Mouse (Mus musculus): ENCODE measurements at regions not wholly inside any gene's neighbourhood (a gene's known extent, or its start where the extent isn't known, plus 50 kb on each side); places are given as distances from the start of the nearest gene placed in this dataset.

DNA sequence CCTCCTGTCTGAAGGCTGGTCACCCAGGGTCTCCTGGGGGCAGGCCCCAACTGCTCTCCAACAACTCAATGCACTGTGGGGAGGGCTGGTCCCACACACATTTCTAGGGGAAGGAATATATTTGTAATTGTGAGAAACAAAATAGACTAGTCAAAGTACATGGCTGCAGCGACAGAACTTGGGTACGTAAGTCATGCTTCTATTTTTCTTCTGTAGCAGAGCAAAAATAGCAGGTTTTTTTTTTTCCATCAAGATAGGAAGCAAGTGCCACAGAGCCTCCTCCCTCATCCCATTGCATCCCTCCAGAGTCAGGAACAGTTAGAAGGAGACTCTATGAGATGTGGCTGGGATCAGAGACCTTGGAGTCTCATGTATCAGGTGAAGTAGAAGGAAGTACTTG, 124.9 kb upstream of the Tnr start:
- in situ Hi-C loops (cut with MboI; ENCODE audit: low sequenced_read_pairs in 2 of 2, unreplicated experiment in 2 of 2), result loop anchor here (10.0 to 25.0 kb wide), 2 partner anchors 664 to 666 kb away; no protein-coding TSS in a partner anchor
- DNase-seq (ENCODE audit: low read depth, low spot score), result no peak
- H3K36me3 ChIP-seq (ENCODE audit: control insufficient read depth, insufficient read depth, low read length, poor library complexity, severe bottlenecking), result no peaks in the 10 kb centered on the region
- H3K4me1 ChIP-seq (ENCODE audit: control insufficient read depth in 2 of 2, insufficient read depth in 2 of 2, low read length in 2 of 2, poor library complexity in 1 of 2), result no peaks in the 10 kb centered on the region
- no peak overlapping the region for H3K9ac ChIP-seq (ENCODE audit: insufficient read depth, low read depth, low read length, poor library complexity, severe bottlenecking)
- H3K9me3 ChIP-seq (ENCODE audit: control insufficient read depth, insufficient read depth, low read depth, low read length), result no peaks in the 10 kb centered on the region
- no peak overlapping the region for H3K4me3 ChIP-seq (ENCODE audit: insufficient read depth in 1 of 2, low read depth in 1 of 2, low read length in 2 of 2, poor library complexity in 1 of 2, severe bottlenecking in 1 of 2)
- TF ChIP-seq ZC3H11A (IDR thresholded peaks at IDR 0.05; ENCODE audit: borderline replicate concordance, low read depth, low read length) (no peak), HCFC1 (IDR thresholded peaks at IDR 0.05; ENCODE audit: borderline replicate concordance, insufficient read depth, low read length) (no peak), ZNF384 (IDR thresholded peaks at IDR 0.05; ENCODE audit: low read depth, low read length) (no peak), MAFK (IDR thresholded peaks at IDR 0.05; ENCODE audit: insufficient read depth, low read depth, low read length) (no peak), CHD2 (IDR thresholded peaks at IDR 0.05; ENCODE audit: low read depth, low read length) (no peak)
- H3K27ac ChIP-seq (ENCODE audit: insufficient read depth, low read depth, low read length, poor library complexity, severe bottlenecking), result no peak overlapping the region

DNA sequence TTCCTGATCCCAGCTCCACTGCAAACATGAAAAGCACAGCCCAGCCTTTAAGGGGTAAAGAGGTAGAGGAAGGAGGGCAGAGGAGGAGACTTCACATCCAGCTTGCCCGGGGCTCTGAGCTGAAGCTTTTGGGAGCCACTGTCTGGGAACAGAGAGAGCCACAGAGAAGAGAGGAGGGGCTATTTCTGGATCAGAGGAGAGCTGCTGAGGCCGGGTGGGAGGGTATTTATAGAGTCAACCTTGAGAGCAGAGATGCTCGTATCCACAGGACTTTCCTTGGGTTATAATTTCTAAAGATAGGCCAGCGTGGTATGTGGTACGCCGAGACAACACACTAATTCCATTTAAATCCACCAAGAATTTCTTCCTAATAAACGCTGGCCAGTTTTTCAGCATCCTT, 117.3 kb upstream of the Tnr start:
- Histone ChIP-seq H3K9me3 (ENCODE audit: control insufficient read depth, insufficient read depth, low read depth, low read length) (no peaks in the 10 kb centered on the region), H3K4me3 (ENCODE audit: insufficient read depth in 1 of 2, low read depth in 1 of 2, low read length in 2 of 2, poor library complexity in 1 of 2, severe bottlenecking in 1 of 2) (no peak overlapping the region), H3K9ac (ENCODE audit: insufficient read depth, low read depth, low read length, poor library complexity, severe bottlenecking) (no peak overlapping the region), H3K36me3 (ENCODE audit: control insufficient read depth, insufficient read depth, low read length, poor library complexity, severe bottlenecking) (no peaks in the 10 kb centered on the region), H3K4me1 (ENCODE audit: control insufficient read depth in 2 of 2, insufficient read depth in 2 of 2, low read length in 2 of 2, poor library complexity in 1 of 2) (no peaks in the 10 kb centered on the region), H3K27ac (ENCODE audit: insufficient read depth, low read depth, low read length, poor library complexity, severe bottlenecking) (no peak overlapping the region)
- TF ChIP-seq ZC3H11A (IDR thresholded peaks at IDR 0.05; ENCODE audit: borderline replicate concordance, low read depth, low read length) (no peak), CHD2 (IDR thresholded peaks at IDR 0.05; ENCODE audit: low read depth, low read length) (no peak), HCFC1 (IDR thresholded peaks at IDR 0.05; ENCODE audit: borderline replicate concordance, insufficient read depth, low read length) (no peak), ZNF384 (IDR thresholded peaks at IDR 0.05; ENCODE audit: low read depth, low read length) (no peak), MAFK (IDR thresholded peaks at IDR 0.05; ENCODE audit: insufficient read depth, low read depth, low read length) (no peak)
- DNase-seq (ENCODE audit: low read depth, low spot score), result no peak
- in situ Hi-C loops (cut with MboI; ENCODE audit: low sequenced_read_pairs in 2 of 2, unreplicated experiment in 2 of 2), result no loop called here

DNA sequence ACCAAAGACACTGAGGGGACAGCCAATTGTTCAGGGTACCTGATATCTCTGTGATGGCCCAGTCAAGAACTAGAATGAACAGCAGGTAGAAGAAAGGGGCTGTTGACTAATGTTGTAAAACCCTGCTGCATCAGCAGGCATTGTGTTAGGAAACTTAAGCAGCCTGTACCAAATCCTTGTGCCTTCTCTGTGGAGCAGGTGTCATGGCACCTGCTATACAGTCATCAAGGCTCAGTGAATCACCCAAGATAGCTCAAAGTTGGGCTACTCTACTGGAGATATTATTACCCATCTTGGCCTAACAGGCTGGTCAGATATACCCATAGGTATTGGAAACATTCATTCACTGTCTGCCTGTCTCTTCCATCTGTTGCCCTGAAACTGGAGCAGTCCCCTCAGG, 116.8 kb upstream of the Tnr start:
- in situ Hi-C loops (cut with MboI; ENCODE audit: low sequenced_read_pairs in 2 of 2, unreplicated experiment in 2 of 2), result no loop called here
- H3K9me3 ChIP-seq (ENCODE audit: control insufficient read depth, insufficient read depth, low read depth, low read length), result no peaks in the 10 kb centered on the region
- H3K9ac ChIP-seq (ENCODE audit: insufficient read depth, low read depth, low read length, poor library complexity, severe bottlenecking), result no peak overlapping the region
- H3K4me1 ChIP-seq (ENCODE audit: control insufficient read depth in 2 of 2, insufficient read depth in 2 of 2, low read length in 2 of 2, poor library complexity in 1 of 2), result no peaks in the 10 kb centered on the region
- H3K4me3 ChIP-seq (ENCODE audit: insufficient read depth in 1 of 2, low read depth in 1 of 2, low read length in 2 of 2, poor library complexity in 1 of 2, severe bottlenecking in 1 of 2), result no peak overlapping the region
- TF ChIP-seq ZNF384 (IDR thresholded peaks at IDR 0.05; ENCODE audit: low read depth, low read length) (no peak), MAFK (IDR thresholded peaks at IDR 0.05; ENCODE audit: insufficient read depth, low read depth, low read length) (no peak), ZC3H11A (IDR thresholded peaks at IDR 0.05; ENCODE audit: borderline replicate concordance, low read depth, low read length) (no peak), HCFC1 (IDR thresholded peaks at IDR 0.05; ENCODE audit: borderline replicate concordance, insufficient read depth, low read length) (no peak)
- no peak for DNase-seq (ENCODE audit: low read depth, low spot score)
- H3K27ac ChIP-seq (ENCODE audit: insufficient read depth, low read depth, low read length, poor library complexity, severe bottlenecking), result no peak overlapping the region
- no peaks in the 10 kb centered on the region for H3K36me3 ChIP-seq (ENCODE audit: control insufficient read depth, insufficient read depth, low read length, poor library complexity, severe bottlenecking)

DNA sequence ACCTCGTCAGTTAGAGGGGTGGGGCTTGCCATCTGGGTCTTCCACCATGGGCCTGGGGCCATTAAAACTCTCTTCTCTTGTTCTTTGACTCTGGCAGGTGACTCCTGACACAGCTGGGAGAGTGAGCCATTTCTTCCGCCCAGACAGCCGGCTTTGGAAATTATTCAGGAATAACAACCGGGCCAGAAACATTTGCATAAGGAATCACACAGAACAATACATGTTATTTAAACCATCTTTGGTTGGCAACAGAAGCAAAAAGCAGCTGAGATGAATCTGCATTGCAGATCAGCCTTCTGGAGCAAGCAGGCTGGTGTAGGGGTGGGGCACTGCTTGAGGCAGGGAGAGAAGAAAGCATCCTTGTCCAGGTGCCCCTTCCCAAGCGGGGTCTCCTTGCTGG, 110.2 kb upstream of the Tnr start:
- no peak overlapping the region for H3K27ac ChIP-seq (ENCODE audit: insufficient read depth, low read depth, low read length, poor library complexity, severe bottlenecking)
- TF ChIP-seq HCFC1 (IDR thresholded peaks at IDR 0.05; ENCODE audit: borderline replicate concordance, insufficient read depth, low read length), result no peak
- TF ChIP-seq ZC3H11A (IDR thresholded peaks at IDR 0.05; ENCODE audit: borderline replicate concordance, low read depth, low read length), result no peak
- TF ChIP-seq ZNF384 (IDR thresholded peaks at IDR 0.05; ENCODE audit: low read depth, low read length), result no peak
- TF ChIP-seq MAFK (IDR thresholded peaks at IDR 0.05; ENCODE audit: insufficient read depth, low read depth, low read length), result no peak
- TF ChIP-seq CHD2 (IDR thresholded peaks at IDR 0.05; ENCODE audit: low read depth, low read length), result no peak

DNA sequence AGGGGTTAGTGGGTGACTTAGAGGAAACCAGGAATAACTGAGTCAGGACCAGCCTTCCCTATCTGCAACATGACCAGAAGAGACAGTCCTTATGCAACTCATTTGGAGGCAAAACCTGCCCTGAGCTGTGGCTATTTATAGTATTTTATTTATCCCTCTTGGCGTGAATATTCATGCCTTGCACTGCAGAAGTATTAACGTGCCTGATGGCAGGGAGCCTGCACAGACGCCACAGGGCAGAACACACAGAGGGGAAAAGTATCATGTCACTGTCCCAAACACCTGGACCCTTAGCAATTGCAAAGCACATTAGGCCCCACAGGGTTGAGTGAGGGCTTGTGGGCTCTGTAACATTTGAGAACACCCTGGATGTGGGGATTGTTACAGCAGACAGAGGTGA, 107.9 kb upstream of the Tnr start:
- Histone ChIP-seq H3K9me3 (ENCODE audit: control insufficient read depth, insufficient read depth, low read depth, low read length) (no peaks in the 10 kb centered on the region), H3K4me3 (ENCODE audit: insufficient read depth in 1 of 2, low read depth in 1 of 2, low read length in 2 of 2, poor library complexity in 1 of 2, severe bottlenecking in 1 of 2) (no peak overlapping the region), H3K9ac (ENCODE audit: insufficient read depth, low read depth, low read length, poor library complexity, severe bottlenecking) (no peak overlapping the region), H3K27ac (ENCODE audit: insufficient read depth, low read depth, low read length, poor library complexity, severe bottlenecking) (no peak overlapping the region), H3K36me3 (ENCODE audit: control insufficient read depth, insufficient read depth, low read length, poor library complexity, severe bottlenecking) (no peaks in the 10 kb centered on the region), H3K4me1 (ENCODE audit: control insufficient read depth in 2 of 2, insufficient read depth in 2 of 2, low read length in 2 of 2, poor library complexity in 1 of 2) (peaks cover 0 to 5% of the 10 kb centered on the region in 2 experiments; a peak in 3 of 4 replicates)
- no peak for DNase-seq (ENCODE audit: low read depth, low spot score)
- in situ Hi-C loops (cut with MboI; ENCODE audit: low sequenced_read_pairs in 2 of 2, unreplicated experiment in 2 of 2), result no loop called here
- TF ChIP-seq HCFC1 (IDR thresholded peaks at IDR 0.05; ENCODE audit: borderline replicate concordance, insufficient read depth, low read length) (no peak), ZC3H11A (IDR thresholded peaks at IDR 0.05; ENCODE audit: borderline replicate concordance, low read depth, low read length) (no peak), CHD2 (IDR thresholded peaks at IDR 0.05; ENCODE audit: low read depth, low read length) (no peak), ZNF384 (IDR thresholded peaks at IDR 0.05; ENCODE audit: low read depth, low read length) (no peak)

More for the DNA sequence above, 110.2 kb upstream of the Tnr start:
- Histone ChIP-seq H3K9me3 (ENCODE audit: control insufficient read depth, insufficient read depth, low read depth, low read length) (no peaks in the 10 kb centered on the region), H3K9ac (ENCODE audit: insufficient read depth, low read depth, low read length, poor library complexity, severe bottlenecking) (no peak overlapping the region), H3K4me1 (ENCODE audit: control insufficient read depth in 2 of 2, insufficient read depth in 2 of 2, low read length in 2 of 2, poor library complexity in 1 of 2) (no peaks in the 10 kb centered on the region), H3K36me3 (ENCODE audit: control insufficient read depth, insufficient read depth, low read length, poor library complexity, severe bottlenecking) (no peaks in the 10 kb centered on the region), H3K4me3 (ENCODE audit: insufficient read depth in 1 of 2, low read depth in 1 of 2, low read length in 2 of 2, poor library complexity in 1 of 2, severe bottlenecking in 1 of 2) (no peak overlapping the region)
- in situ Hi-C loops (cut with MboI; ENCODE audit: low sequenced_read_pairs in 2 of 2, unreplicated experiment in 2 of 2), result no loop called here
- no peak for DNase-seq (ENCODE audit: low read depth, low spot score)
